Mouse (Mus musculus): Measurements from ENCODE around the gene Gm5901. TPM values are rescaled to one million over a fixed set of nuclear protein-coding genes. Genes with fewer than 3 reads are reported as not detected.
"Not testable (repeated sequence)": the region's sequence is repeated elsewhere in the genome, so short reads cannot be mapped to it uniquely, and the experiment has no call there.

Gene Gm5901
- not detected for total RNA-seq (2021)
- long read RNA-seq, experiment 1 = 0 reads
- long read RNA-seq, experiment 2 = 0 reads

- intact Hi-C loops (cut with DNase I; ENCODE audit: low total_unique reads) = no loop called here
- DNase-seq = no peak
Observed at GRCm38 (mm10) chr7:105374866-105375265, at the start of gene Gm5901. TSS of gene Gm5901 (plus strand) at chr7:105375038.

DNA sequence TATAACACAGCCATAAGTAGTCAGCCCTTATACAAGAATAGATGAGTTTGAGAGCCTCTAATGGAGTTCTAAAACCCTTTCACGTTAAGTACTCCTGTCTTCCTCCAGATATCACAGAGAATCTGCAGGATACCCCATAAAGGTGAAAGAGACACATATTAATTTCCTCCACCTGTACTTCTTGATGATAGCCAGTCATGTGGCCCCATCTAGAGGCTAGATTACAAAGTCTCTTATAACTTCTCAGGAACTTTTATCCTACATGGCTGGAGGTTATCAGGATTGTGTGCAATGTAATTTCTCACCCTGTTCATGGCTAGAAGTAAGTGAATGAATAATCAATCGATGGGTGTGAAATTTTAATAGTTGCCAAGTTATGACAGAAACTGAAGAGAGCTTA, 49.5 kb upstream of the Gm5901 start:
- no peak for DNase-seq
- intact Hi-C loops (cut with DNase I; ENCODE audit: low total_unique reads) = no loop called here

DNA sequence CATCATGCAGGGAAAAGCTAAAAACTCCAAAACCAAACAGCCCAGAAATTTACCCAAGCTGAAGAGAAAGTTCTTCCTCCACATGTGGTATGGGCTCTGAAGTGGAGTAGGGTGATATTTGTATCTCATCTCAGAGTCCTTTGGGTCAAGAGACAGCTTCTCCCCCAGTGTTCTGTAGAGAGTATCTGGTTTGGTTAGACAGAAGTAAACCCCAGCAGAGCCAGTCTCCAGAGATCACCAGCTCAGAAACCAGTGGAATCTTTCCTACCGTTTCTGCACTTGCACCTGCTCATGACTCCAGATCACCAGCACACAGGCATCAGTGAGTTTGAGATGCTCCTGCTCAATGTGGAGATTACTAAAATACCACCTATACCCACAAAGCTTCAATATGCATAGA, 40.8 kb upstream of the Gm5901 start, which contains the start of gene Olfr690:
Olfr690 (minus strand) TSS at position 101 of the 400 bp plus-strand sequence.
- intact Hi-C loops (cut with DNase I; ENCODE audit: low total_unique reads) = no loop called here
- no peak for DNase-seq

- intact Hi-C loops (cut with DNase I; ENCODE audit: low total_unique reads) = no loop called here
Observed at GRCm38 (mm10) chr7:105342170-105342569, 32.7 kb upstream of the Gm5901 start, which contains the start of gene Olfr691. TSS of gene Olfr691 (minus strand) at chr7:105342270.

DNA sequence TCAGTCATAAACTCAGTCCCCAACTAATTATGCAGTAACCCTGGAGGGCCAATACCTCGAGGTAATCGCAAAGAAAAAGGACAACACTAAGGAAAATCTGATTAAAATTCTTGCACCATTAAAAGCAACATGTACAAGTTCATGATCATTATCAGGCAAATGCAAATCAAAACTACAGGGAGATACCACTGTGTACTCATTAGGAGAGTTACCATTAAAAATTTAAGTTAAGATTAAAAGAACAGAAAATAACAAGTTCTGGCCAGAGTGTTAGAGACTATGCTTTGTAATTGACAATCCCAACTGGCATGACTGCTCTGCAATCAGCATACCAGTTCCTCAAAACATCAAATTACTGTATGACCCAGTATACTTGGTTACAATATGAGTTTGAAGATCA, 32.1 kb upstream of the Gm5901 start:
- intact Hi-C loops (cut with DNase I; ENCODE audit: low total_unique reads) = no loop called here

More at GRCm38 (mm10) chr7:105342170-105342569, 32.7 kb upstream of the Gm5901 start, which contains the start of gene Olfr691:
- no peak for DNase-seq

DNA sequence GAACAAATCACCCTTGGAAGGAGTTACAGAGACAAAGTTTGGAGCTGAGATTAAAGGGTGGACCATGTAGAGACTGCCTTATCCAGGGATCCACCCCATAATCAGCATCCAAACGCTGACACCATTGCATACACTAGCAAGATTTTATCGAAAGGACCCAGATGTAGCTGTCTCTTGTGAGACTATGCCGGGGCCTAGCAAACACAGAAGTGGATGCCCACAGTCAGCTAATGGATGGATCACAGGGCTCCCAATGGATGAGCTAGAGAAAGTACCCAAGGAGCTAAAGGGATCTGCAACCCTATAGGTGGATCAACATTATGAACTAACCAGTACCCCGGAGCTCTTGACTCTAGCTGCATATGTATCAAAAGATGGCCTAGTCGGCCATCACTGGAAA, 18.8 kb upstream of the Gm5901 start:
- intact Hi-C loops (cut with DNase I; ENCODE audit: low total_unique reads); DNase-seq: not testable (repeated sequence)

More for the DNA sequence above, 32.1 kb upstream of the Gm5901 start:
- no peak for DNase-seq

DNA sequence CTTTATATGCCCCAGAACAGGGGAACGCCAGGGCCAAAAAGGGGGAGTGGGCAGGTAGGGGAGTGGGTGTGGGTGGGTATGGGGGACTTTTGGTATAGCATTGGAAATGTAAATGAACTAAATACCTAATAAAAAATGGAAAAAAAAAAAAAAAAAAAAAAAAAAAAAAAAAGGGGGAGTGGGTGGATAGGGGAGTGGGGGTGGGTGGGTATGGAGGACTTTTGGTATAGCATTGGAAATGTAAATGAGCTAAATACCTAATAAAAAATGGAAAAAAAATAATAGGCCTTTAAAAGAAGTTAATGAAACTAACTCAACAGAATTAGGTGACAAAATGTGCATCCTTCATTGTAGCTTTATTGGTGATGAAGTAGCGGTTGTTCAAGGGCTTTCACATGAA, 18.4 kb upstream of the Gm5901 start:
- intact Hi-C loops (cut with DNase I; ENCODE audit: low total_unique reads) = not testable (repeated sequence)

DNA sequence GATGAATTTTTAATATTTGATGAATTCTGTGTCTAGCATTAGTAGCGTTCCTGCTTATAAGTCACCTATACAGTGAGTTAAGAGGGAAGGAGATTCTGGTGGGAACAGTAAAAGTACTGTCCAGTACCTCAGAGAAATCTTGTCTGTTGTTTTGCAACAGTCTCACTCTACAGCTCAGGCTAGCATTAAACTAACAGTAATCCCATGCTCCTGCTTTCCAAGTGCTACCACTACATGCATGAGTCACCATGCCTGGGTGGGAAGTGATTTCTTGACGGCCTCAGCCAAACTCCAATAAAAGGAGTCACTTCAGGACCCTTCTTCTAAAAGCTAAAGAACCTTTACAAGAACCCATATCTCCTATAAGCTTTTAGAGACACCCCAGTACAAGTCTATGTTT, 13.1 kb upstream of the Gm5901 start:
- intact Hi-C loops (cut with DNase I; ENCODE audit: low total_unique reads) = no loop called here
- no peak for DNase-seq

More for the DNA sequence above, 18.4 kb upstream of the Gm5901 start:
- DNase-seq = not testable (repeated sequence)

DNA sequence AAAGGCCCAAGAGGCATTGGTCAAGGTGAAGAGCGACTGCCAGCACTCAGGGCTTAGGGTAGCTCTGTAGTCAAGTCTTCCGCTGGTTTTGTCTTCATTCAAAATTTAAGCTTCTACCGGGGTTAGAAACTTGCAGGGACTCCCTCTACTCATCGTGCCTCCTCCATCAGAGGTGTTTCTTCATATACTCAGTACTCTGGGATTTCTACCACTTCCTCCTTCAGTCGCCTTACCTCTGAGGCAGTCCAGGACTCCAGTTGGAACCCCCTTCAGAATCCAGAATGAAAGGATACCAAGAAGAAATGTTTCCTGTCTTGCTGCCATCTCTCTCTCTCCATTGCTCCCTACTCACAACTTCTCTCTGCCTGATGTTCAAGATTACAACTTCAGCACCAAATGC, 7.6 kb upstream of the Gm5901 start:
- no peak for DNase-seq
- intact Hi-C loops (cut with DNase I; ENCODE audit: low total_unique reads) = no loop called here

DNA sequence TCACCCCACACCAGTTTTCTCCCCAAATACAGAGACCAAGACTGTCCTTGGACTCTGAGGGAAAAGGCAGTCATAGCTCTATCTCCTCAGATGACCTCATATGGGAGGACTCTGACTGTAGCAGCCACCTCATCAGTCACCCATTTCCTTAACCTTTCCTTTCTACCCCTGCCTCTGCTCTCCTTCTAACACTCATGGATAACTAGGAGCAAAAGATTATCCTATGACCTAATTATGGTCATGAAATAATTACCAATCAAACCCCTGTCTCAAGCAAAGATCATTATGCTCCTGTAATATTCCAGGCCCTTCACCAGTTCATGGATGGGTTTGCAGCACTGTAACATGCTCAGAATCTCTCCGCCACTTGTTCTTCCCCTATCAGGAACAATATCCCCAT, 6.9 kb upstream of the Gm5901 start, which contains the start of gene Olfr692:
Olfr692 (plus strand) TSS at position 301 of the 400 bp plus-strand sequence.
- DNase-seq = no peak
- intact Hi-C loops (cut with DNase I; ENCODE audit: low total_unique reads) = no loop called here

DNA sequence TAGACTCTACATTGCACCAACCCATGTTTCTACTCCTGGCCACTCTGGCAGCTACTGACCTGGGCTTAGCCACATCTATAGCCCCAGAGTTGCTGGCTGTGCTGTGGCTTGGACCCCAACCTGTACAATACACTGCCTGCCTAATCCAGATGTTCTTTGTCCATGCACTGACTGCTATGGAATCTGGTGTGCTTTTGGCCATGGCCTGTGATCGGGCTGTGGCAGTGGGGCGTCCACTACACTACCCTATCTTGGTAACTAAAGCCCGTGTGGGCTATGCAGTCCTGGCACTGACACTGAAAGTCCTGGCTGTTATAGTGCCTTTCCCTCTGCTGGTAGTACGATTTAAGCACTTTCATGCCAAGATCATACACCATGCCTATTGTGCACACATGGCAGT, 6.3 kb upstream of the Gm5901 start:
- intact Hi-C loops (cut with DNase I; ENCODE audit: low total_unique reads) = no loop called here
- no peak for DNase-seq

GRCm38 (mm10) chr7:105372912-105373311, 1.9 kb upstream of the Gm5901 start:
- no peak for DNase-seq

GRCm38 (mm10) chr7:105373509-105373908, 1.3 kb upstream of the Gm5901 start:
- intact Hi-C loops (cut with DNase I; ENCODE audit: low total_unique reads) = no loop called here
- DNase-seq = no peak

More at GRCm38 (mm10) chr7:105372912-105373311, 1.9 kb upstream of the Gm5901 start:
- intact Hi-C loops (cut with DNase I; ENCODE audit: low total_unique reads) = no loop called here

GRCm38 (mm10) chr7:105373976-105374375, 862 bp upstream of the Gm5901 start:
- intact Hi-C loops (cut with DNase I; ENCODE audit: low total_unique reads) = no loop called here
- DNase-seq = no peak

DNA sequence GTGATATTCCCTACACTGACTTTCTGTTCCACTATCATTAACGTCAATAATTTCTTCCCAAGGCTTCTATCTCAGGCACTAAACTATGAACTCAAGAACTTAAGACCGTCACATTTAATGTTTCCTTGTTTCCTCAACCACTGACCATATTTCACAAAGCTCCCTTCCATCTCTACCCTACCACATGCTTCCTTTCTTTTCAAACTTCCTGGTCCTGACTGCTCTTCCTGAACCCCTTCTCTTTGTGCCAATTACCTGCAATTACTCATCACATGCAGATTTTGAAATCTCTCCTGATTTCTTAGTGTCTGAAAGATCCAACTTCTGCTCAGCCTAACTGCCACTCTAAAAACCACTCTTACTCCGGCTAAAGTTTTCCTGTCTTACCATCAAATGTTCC, 5.5 kb downstream of the Gm5901 start:
- intact Hi-C loops (cut with DNase I; ENCODE audit: low total_unique reads) = no loop called here
- no peak for DNase-seq

DNA sequence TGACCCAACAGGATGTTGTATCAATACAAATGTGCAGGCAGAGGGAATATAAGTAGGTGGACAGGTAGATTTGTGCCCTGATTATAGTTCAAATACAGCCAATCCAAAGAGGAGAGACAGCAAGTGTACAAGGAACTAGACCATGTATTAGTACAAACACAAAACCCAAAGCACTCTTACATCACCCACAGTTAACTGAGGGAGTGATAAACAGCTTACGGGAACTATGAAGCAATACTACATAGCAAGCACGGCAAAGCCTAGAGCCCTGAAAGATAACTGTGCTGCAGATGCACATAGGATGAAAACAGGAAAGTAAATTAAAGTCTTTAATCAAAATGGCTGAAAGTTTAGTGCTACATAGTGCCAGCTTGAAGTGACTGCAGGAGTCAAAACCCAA, 12.9 kb downstream of the Gm5901 start:
- DNase-seq = no peak
- intact Hi-C loops (cut with DNase I; ENCODE audit: low total_unique reads) = no loop called here

DNA sequence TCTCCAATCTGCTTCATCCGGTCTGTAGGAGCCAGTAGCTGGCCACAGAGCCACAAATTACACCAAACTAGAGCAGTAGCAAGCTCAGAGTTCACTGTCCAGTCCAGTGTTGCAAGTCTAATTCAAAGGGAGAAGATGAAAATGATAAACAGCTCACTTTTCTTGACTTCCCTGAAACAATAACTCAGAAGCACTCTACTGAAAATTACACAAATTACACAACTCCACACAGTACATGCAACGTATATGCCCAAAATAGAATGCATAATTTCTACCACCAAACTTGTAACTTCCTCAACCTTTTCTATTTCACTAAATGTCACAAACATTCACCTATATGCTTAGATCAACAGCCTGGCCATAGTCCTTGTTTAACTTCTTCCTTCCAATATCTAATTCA, 15.4 kb downstream of the Gm5901 start:
- no peak for DNase-seq
- intact Hi-C loops (cut with DNase I; ENCODE audit: low total_unique reads) = no loop called here

DNA sequence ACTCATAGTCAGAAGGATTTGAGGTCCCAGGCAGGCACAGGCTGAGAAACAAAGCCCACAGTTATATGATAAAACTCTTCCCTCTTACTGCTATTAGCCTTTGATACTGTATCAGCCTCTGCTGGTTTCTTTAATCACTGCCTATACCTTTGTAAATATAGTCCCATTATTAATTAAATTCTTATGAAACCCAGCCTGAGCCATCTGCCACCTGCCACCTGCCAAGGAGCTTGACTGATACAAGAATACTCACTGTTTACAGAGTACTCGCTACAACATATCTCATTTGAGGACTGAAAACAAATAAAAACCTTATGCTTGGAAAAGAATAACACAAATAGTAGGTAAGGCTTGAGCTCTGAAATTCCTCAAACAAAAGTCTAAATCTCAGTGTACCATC, 19.8 kb downstream of the Gm5901 start:
- DNase-seq = no peak
- intact Hi-C loops (cut with DNase I; ENCODE audit: low total_unique reads) = no loop called here

GRCm38 (mm10) chr7:105395131-105395820, 20.4 kb downstream of the Gm5901 start:
- DNase-seq = no peak
- intact Hi-C loops (cut with DNase I; ENCODE audit: low total_unique reads) = no loop called here

DNA sequence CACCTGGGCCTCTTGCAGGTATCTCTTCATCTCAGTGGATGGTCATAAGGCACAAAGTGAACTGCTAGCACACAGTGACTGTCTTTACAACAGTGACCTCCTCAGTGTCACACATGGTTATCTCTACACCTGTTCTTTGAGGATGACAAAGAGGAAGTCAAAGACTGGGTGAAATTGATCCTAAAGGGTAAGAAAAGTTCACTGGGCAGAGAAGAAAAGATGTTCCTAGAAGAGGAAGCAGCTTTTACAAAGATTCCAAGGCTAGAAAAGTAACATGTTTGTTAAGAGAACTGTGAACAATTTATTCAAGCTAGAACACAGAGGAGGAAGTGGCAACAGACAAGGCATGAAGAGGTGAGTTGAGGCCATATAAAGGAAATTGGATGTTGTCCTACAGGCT, 21.3 kb downstream of the Gm5901 start:
- DNase-seq = no peak
- intact Hi-C loops (cut with DNase I; ENCODE audit: low total_unique reads) = no loop called here

Data from gastrocnemius, postnatal 14 days (tissue).